Mouse (Mus musculus): ENCODE measurements around the gene Nectin3. TPM values are rescaled to one million over a fixed set of nuclear protein-coding genes. Genes with fewer than 3 reads are reported as not detected.

Nectin3 gene
- 56.6 and 72.8 TPM in 2 replicates for polyA plus RNA-seq (2015; fragmentation: Nextera tagmentation; extraction: Ambion mirVana)

- H3K4me3 ChIP-seq (ENCODE audit: low read depth, low read length) = peak within 1 kb of the TSS; percentile 87
- WGBS = 14% methylated on average over 4 of the region's 4 CpGs
- TF ChIP-seq CTCF (IDR thresholded peaks at IDR 0.05) (no peak), EP300 (IDR thresholded peaks at IDR 0.05) (no peak)
- peaks cover 7% of the 10 kb centered on the region; the same call in 1 of the 2 replicates for H3K4me1 ChIP-seq (ENCODE audit: insufficient read depth, low read depth, low read length)
- no peaks in the 10 kb centered on the region for H3K9me3 ChIP-seq (ENCODE audit: low read length)
- no peaks in the 10 kb centered on the region for H3K27me3 ChIP-seq (replicated peaks; ENCODE audit: insufficient read depth, low read length)
- H3K4me2 ChIP-seq (replicated peaks; ENCODE audit: low read depth, low read length) = peak within 1 kb of the TSS; percentile 76
- ATAC-seq = no peak
- H3K27ac ChIP-seq (ENCODE audit: low read length) = peak within 1 kb of the TSS; percentile 94
- peak; percentile 14 for DNase-seq (ENCODE audit: low spot score)
- no peaks in the 10 kb centered on the region; the same call in 1 of the 2 replicates for H3K36me3 ChIP-seq (ENCODE audit: insufficient read depth, low read length)
- peak within 1 kb of the TSS; percentile 55 for H3K9ac ChIP-seq (replicated peaks; ENCODE audit: low read depth)
Observed at GRCm38 (mm10) chr16:46498421-46498789, at the start of gene Nectin3. TSS of gene Nectin3 (minus strand) at chr16:46498525.

- DNase-seq (ENCODE audit: low spot score) (no peak), ATAC-seq (no peak)
- Histone ChIP-seq H3K27me3 (replicated peaks; ENCODE audit: insufficient read depth, low read length) (no peaks in the 10 kb centered on the region), H3K9ac (replicated peaks; ENCODE audit: low read depth) (no peak overlapping the region), H3K4me1 (ENCODE audit: insufficient read depth, low read depth, low read length) (no peaks in the 10 kb centered on the region), H3K4me3 (ENCODE audit: low read depth, low read length) (no peak overlapping the region), H3K36me3 (ENCODE audit: insufficient read depth, low read length) (no peaks in the 10 kb centered on the region), H3K4me2 (replicated peaks; ENCODE audit: low read depth, low read length) (no peak overlapping the region), H3K27ac (ENCODE audit: low read length) (no peak overlapping the region), H3K9me3 (ENCODE audit: low read length) (no peaks in the 10 kb centered on the region)
- TF ChIP-seq CTCF (IDR thresholded peaks at IDR 0.05) = no peak
- no peak for TF ChIP-seq EP300 (IDR thresholded peaks at IDR 0.05)
- WGBS = 85% methylated on average over 3 of the region's 3 CpGs
Observed at GRCm38 (mm10) chr16:46538092-46538491, 39.8 kb upstream of the Nectin3 start.

- no peak for ATAC-seq
Observed at GRCm38 (mm10) chr16:46532465-46533254, 34.3 kb upstream of the Nectin3 start.

GRCm38 (mm10) chr16:46531023-46531422, 32.7 kb upstream of the Nectin3 start:
- 74% methylated on average over 3 of the region's 3 CpGs for WGBS
- Histone ChIP-seq H3K4me3 (ENCODE audit: low read depth, low read length) (no peak overlapping the region), H3K9ac (replicated peaks; ENCODE audit: low read depth) (no peak overlapping the region), H3K27ac (ENCODE audit: low read length) (no peak overlapping the region), H3K36me3 (ENCODE audit: insufficient read depth, low read length) (no peaks in the 10 kb centered on the region), H3K9me3 (ENCODE audit: low read length) (no peaks in the 10 kb centered on the region), H3K4me2 (replicated peaks; ENCODE audit: low read depth, low read length) (no peak overlapping the region), H3K4me1 (ENCODE audit: insufficient read depth, low read depth, low read length) (no peaks in the 10 kb centered on the region), H3K27me3 (replicated peaks; ENCODE audit: insufficient read depth, low read length) (no peaks in the 10 kb centered on the region)
- DNase-seq (ENCODE audit: low spot score) = no peak
- TF ChIP-seq EP300 (IDR thresholded peaks at IDR 0.05) = no peak
- TF ChIP-seq CTCF (IDR thresholded peaks at IDR 0.05) = no peak
- no peak for ATAC-seq

More at GRCm38 (mm10) chr16:46532465-46533254, 34.3 kb upstream of the Nectin3 start:
- H3K4me1 ChIP-seq (ENCODE audit: insufficient read depth, low read depth, low read length) = no peaks in the 10 kb centered on the region
- TF ChIP-seq CTCF (IDR thresholded peaks at IDR 0.05) = no peak
- TF ChIP-seq EP300 (IDR thresholded peaks at IDR 0.05) = no peak
- WGBS = 73% methylated on average over 5 of the region's 5 CpGs
- H3K4me2 ChIP-seq (replicated peaks; ENCODE audit: low read depth, low read length) = no peak overlapping the region
- no peaks in the 10 kb centered on the region for H3K9me3 ChIP-seq (ENCODE audit: low read length)
- no peak overlapping the region for H3K4me3 ChIP-seq (ENCODE audit: low read depth, low read length)
- DNase-seq (ENCODE audit: low spot score) = no peak
- no peaks in the 10 kb centered on the region for H3K36me3 ChIP-seq (ENCODE audit: insufficient read depth, low read length)
- no peaks in the 10 kb centered on the region for H3K27me3 ChIP-seq (replicated peaks; ENCODE audit: insufficient read depth, low read length)
- no peak overlapping the region for H3K27ac ChIP-seq (ENCODE audit: low read length)
- no peak overlapping the region for H3K9ac ChIP-seq (replicated peaks; ENCODE audit: low read depth)

- Histone ChIP-seq H3K27ac (ENCODE audit: low read length) (no peak overlapping the region), H3K36me3 (ENCODE audit: insufficient read depth, low read length) (no peaks in the 10 kb centered on the region), H3K9me3 (ENCODE audit: low read length) (no peaks in the 10 kb centered on the region), H3K4me3 (ENCODE audit: low read depth, low read length) (no peak overlapping the region), H3K4me1 (ENCODE audit: insufficient read depth, low read depth, low read length) (no peaks in the 10 kb centered on the region), H3K4me2 (replicated peaks; ENCODE audit: low read depth, low read length) (no peak overlapping the region), H3K27me3 (replicated peaks; ENCODE audit: insufficient read depth, low read length) (no peaks in the 10 kb centered on the region), H3K9ac (replicated peaks; ENCODE audit: low read depth) (no peak overlapping the region)
- TF ChIP-seq EP300 (IDR thresholded peaks at IDR 0.05) (no peak), CTCF (IDR thresholded peaks at IDR 0.05) (no peak)
- 65% methylated on average over 5 of the region's 5 CpGs for whole genome bisulfite sequencing
- DNase-seq (ENCODE audit: low spot score) = no peak
- ATAC-seq = no peak
Observed at GRCm38 (mm10) chr16:46520885-46521417, 22.6 kb upstream of the Nectin3 start.

- Histone ChIP-seq H3K27ac (ENCODE audit: low read length) (no peak overlapping the region), H3K36me3 (ENCODE audit: insufficient read depth, low read length) (no peaks in the 10 kb centered on the region), H3K4me1 (ENCODE audit: insufficient read depth, low read depth, low read length) (no peaks in the 10 kb centered on the region), H3K9ac (replicated peaks; ENCODE audit: low read depth) (no peak overlapping the region), H3K4me2 (replicated peaks; ENCODE audit: low read depth, low read length) (no peak overlapping the region), H3K9me3 (ENCODE audit: low read length) (no peaks in the 10 kb centered on the region), H3K27me3 (replicated peaks; ENCODE audit: insufficient read depth, low read length) (no peaks in the 10 kb centered on the region), H3K4me3 (ENCODE audit: low read depth, low read length) (no peak overlapping the region)
- ATAC-seq = no peak
- TF ChIP-seq CTCF (IDR thresholded peaks at IDR 0.05) (no peak), EP300 (IDR thresholded peaks at IDR 0.05) (no peak)
- WGBS = 79% methylated on average over 2 of the region's 2 CpGs
- no peak for DNase-seq (ENCODE audit: low spot score)
Observed at GRCm38 (mm10) chr16:46519606-46520005, 21.3 kb upstream of the Nectin3 start.
